Mouse (Mus musculus): Measurements from ENCODE around the gene 4930558K02Rik. TPM values are rescaled to one million over a fixed set of nuclear protein-coding genes. Genes with fewer than 3 reads are reported as not detected.

Gene 4930558K02Rik
- total RNA-seq, 2 experiments from 2014 or later: not detected

- ATAC-seq (replicated peaks; ENCODE audit: poor library complexity, severe bottlenecking): no peak
Measured at GRCm38 (mm10) chr1:161912940-161913647, 66.3 kb downstream of the 4930558K02Rik start.

- no peak for ATAC-seq (replicated peaks; ENCODE audit: poor library complexity, severe bottlenecking)
Measured at GRCm38 (mm10) chr1:161909074-161909473, 70.4 kb downstream of the 4930558K02Rik start.

DNA sequence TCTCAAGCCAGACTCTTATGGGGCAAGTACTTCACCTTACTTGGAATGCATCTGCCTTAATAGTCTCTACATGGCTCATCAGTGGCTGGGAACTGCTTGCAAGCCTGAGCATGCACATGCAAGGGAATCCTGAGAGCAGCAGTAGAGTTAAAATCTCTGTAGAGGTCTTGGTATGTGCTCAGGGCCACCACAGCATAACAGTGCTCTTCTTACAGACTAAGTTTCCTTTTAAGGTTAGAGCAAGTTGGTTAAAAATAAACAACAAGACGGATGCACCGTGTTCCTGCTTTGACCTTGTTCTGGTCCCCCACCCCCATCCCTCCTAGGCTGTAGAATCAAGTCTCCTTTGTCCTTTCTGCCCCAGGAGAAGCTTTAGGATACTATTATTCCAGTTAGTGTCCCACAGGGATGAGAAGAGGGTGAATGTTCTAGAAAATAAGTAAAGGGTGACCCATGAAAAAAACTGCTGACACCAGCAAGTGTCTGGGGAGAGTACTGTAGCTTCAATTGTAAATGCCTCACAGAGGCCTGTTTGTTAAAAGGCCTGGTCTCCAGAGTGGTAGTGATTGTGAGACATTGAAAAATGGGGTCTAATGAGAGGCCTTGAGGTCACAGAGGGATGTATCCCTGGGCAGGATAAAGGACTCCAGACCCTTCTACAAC is 71.5 kb downstream of the 4930558K02Rik start:
- ATAC-seq (replicated peaks; ENCODE audit: poor library complexity, severe bottlenecking): no peak

- ATAC-seq (replicated peaks; ENCODE audit: poor library complexity, severe bottlenecking): no peak
Measured at GRCm38 (mm10) chr1:161907111-161907510, 72.3 kb downstream of the 4930558K02Rik start.

DNA sequence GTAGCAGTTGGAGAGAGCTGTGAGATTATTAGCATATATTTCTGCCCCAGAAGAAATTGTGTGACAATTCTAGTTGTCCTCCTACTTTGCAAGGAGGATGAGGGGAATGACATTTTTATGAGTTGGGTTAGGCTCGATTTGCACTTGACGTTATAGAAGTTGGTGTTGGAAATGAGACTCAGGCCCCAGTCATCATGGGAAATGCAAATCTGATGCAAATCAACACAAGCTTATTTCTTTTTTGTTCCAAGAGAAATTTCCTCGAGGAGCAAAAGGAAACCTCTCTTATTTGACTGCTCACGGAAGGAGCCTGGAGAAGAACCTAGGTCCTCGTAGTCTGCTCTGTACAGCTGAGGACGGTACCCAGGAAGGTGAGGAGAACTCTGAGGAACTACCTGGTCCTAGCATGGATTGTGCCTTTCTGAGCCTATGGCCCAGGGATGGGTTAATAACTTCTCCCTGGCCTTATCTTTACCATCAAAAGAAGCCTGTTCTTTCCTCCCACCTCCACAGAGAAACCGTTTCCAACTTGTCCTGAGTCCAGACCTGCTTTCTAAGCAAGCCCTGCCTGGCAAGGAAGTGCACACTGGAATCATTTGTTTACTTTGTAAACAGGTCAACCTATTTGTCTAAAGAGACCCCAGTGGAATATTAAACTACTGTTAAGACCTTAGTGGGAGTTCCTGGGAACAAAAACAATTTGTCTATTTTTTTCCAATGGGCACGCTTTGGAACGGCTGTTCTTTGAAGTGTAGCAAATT is 76.6 kb downstream of the 4930558K02Rik start:
- no peak for ATAC-seq (replicated peaks; ENCODE audit: poor library complexity, severe bottlenecking)

- ATAC-seq (replicated peaks; ENCODE audit: poor library complexity, severe bottlenecking): peak; percentile 61
Measured at GRCm38 (mm10) chr1:161900129-161900528, 79.3 kb downstream of the 4930558K02Rik start.

GRCm38 (mm10) chr1:161897235-161897634 is 82.2 kb downstream of the 4930558K02Rik start:
- peak; percentile 78 for ATAC-seq (replicated peaks; ENCODE audit: poor library complexity, severe bottlenecking)

DNA sequence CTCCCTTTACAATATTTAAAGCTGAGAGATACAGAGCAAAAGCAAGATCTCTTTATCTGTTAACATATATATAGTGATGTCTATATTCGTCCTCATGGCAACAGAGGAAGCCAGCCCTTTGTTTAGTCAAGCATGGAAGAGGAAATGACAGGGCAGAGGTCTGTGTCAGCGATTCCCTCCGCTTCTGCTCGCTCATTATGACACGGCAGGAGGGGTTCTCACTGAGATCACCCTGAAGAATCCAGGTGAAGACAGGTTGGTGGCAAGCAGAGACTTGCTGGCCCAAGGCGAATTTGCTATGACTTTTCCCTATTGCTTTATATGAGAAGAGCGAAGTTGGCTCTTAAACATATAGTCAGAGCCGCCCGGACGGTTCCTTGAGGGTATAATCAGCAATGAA is 83.3 kb downstream of the 4930558K02Rik start:
- ATAC-seq (replicated peaks; ENCODE audit: poor library complexity, severe bottlenecking): peak; percentile 62

GRCm38 (mm10) chr1:161895014-161895413 is 84.4 kb downstream of the 4930558K02Rik start:
- ATAC-seq (replicated peaks; ENCODE audit: poor library complexity, severe bottlenecking): no peak

GRCm38 (mm10) chr1:161894553-161894952 is 84.9 kb downstream of the 4930558K02Rik start:
- ATAC-seq (replicated peaks; ENCODE audit: poor library complexity, severe bottlenecking): no peak

DNA sequence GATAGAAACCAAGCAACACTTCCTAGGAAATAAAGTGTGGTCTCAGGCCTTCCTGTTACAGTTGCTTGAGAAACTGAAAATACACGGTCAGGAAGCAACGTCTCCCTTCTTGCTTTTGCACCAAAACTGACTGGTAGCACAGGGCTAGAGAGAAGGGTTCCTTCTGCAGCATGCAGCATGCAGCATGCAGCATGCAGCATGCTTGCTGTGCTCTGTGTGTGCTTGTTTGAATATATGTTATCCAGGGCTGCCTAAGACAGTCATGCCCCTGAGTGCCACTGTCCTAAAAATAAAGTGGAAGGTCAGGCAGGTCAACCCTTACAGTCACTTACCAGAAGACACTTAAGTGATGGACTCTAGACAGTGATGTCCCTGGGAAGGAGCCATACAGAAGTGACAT is 85.3 kb downstream of the 4930558K02Rik start:
- ATAC-seq (replicated peaks; ENCODE audit: poor library complexity, severe bottlenecking): peak; percentile 48

Other genes with a start within 250 kb of the 4930558K02Rik start
- not detected in 2 replicates for gene Fasl, start 191.1 kb downstream of the 4930558K02Rik start, total RNA-seq (2014; fragmentation: Nextera tagmentation)
- not detected in 2 replicates for gene Fasl, start 191.1 kb downstream of the 4930558K02Rik start, total RNA-seq (2017)
- gene Suco, start 103.0 kb downstream of the 4930558K02Rik start, total RNA-seq (2014; fragmentation: Nextera tagmentation): 25.1 and 30.5 TPM in 2 replicates
- gene Suco, start 103.0 kb downstream of the 4930558K02Rik start, total RNA-seq (2017): 102 and 110 TPM in 2 replicates
- gene Pigc, start 10.4 kb downstream of the 4930558K02Rik start, total RNA-seq (2014; fragmentation: Nextera tagmentation): 17.2 and 17.9 TPM in 2 replicates
- 19.0 and 23.6 TPM in 2 replicates for gene Pigc, start 10.4 kb downstream of the 4930558K02Rik start, total RNA-seq (2017)

Measured in granulocyte monocyte progenitor cell, adult 5-6 weeks (primary cell).